Comparison of ENCODE assay signal across 7 mouse cellular contexts in the genomic region with DNA sequence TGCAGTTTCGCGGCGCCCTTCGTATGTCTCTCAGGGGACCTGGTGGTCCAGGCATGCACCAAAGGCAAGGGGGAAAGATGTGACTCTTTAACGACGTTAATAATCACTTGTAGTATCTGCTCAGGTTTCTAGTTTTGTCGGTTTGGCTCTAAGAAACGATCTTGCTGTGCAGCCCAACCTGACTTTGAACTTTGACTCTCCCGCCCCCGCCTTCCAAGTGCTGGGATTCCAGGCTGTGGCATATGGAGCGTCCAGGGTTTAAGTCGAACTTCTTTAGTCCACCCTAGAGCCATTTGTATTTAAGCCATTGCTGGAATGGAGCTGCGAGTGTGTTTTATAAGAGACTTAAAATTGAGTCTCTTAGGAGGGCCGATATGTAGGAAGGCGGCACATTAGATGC. TPM values are rescaled to one million over a fixed set of nuclear protein-coding genes. Genes with fewer than 3 reads are reported as not detected.
A peak's percentile ranks its signal among the peaks of the same experiment; 100 is the strongest.
DNase-seq lines count a peak whose midpoint lies in the region; ATAC-seq and TF ChIP-seq lines count a peak whose summit lies in the region.

No protein-coding gene starts in this region.

- peaks cover 3% of the 10 kb centered on the region for H3K4me1 ChIP-seq in testis, adult 2 months (ENCODE audit: control insufficient read depth, insufficient read depth, low read length)
- H3K4me1 ChIP-seq in forebrain, postnatal 0 days (ENCODE audit: insufficient read depth) = no peaks in the 10 kb centered on the region
- peaks cover 16% of the 10 kb centered on the region for H3K4me1 ChIP-seq in limb, embryonic 13.5 days
- no peaks in the 10 kb centered on the region for H3K4me1 ChIP-seq in olfactory bulb, adult 2 months (ENCODE audit: control insufficient read depth, insufficient read depth, low read length)

- H3K9me3 ChIP-seq in forebrain, postnatal 0 days (ENCODE audit: low read length) = no peaks in the 10 kb centered on the region
- no peaks in the 10 kb centered on the region for H3K9me3 ChIP-seq in limb, embryonic 13.5 days

- H3K36me3 ChIP-seq in testis, adult 2 months (ENCODE audit: control insufficient read depth, insufficient read depth, low read length) = no peaks in the 10 kb centered on the region
- H3K36me3 ChIP-seq in forebrain, postnatal 0 days (ENCODE audit: insufficient read depth) = no peaks in the 10 kb centered on the region
- H3K36me3 ChIP-seq in limb, embryonic 13.5 days = peaks cover 12% of the 10 kb centered on the region

- peak overlapping the region; percentile 56 for H3K4me2 ChIP-seq in forebrain, postnatal 0 days (ENCODE audit: low read depth)
- H3K4me2 ChIP-seq in limb, embryonic 13.5 days (replicated peaks) = peak overlapping the region; percentile 79

- H3K4me3 ChIP-seq in testis, adult 2 months (ENCODE audit: control insufficient read depth, low read depth, low read length) = peak overlapping the region; percentile 97
- peak overlapping the region; percentile 98 for H3K4me3 ChIP-seq in forebrain, postnatal 0 days (ENCODE audit: low read depth, low read length)
- peak overlapping the region; percentile 71 for H3K4me3 ChIP-seq in limb, embryonic 13.5 days
- H3K4me3 ChIP-seq in olfactory bulb, adult 2 months (ENCODE audit: insufficient read depth, low read depth, low read length) = peak overlapping the region; percentile 70

- WGBS in forebrain, postnatal 0 days = 24% methylated on average over 15 of the region's 15 CpGs
- 12% methylated on average over 15 of the region's 15 CpGs for WGBS in limb, embryonic 13.5 days
- WGBS in olfactory bulb, adult 2 months = 10% methylated on average over 15 of the region's 15 CpGs

- TF ChIP-seq POLR2A in testis, adult 2 months (IDR thresholded peaks at IDR 0.05; ENCODE audit: control insufficient read depth, low read depth, low read length) = no peak
- no peak for TF ChIP-seq POLR2A in olfactory bulb, adult 2 months (IDR thresholded peaks at IDR 0.05; ENCODE audit: insufficient read depth, low read depth, low read length)

- no peaks in the 10 kb centered on the region for H3K27me3 ChIP-seq in testis, adult 2 months (ENCODE audit: control insufficient read depth, insufficient read depth, low read length)
- H3K27me3 ChIP-seq in forebrain, postnatal 0 days (ENCODE audit: insufficient read depth, low read length) = no peaks in the 10 kb centered on the region
- no peaks in the 10 kb centered on the region for H3K27me3 ChIP-seq in limb, embryonic 13.5 days

- H3K27ac ChIP-seq in testis, adult 2 months (ENCODE audit: control insufficient read depth, insufficient read depth, low read depth, low read length) = peak overlapping the region; percentile 99
- peak overlapping the region; percentile 96 for H3K27ac ChIP-seq in forebrain, postnatal 0 days (ENCODE audit: low read depth, low read length)
- peak overlapping the region; percentile 97 for H3K27ac ChIP-seq in limb, embryonic 13.5 days
- peak overlapping the region; percentile 27 for H3K27ac ChIP-seq in olfactory bulb, adult 2 months (ENCODE audit: insufficient read depth, low read depth, low read length)

- no peak for ATAC-seq in forebrain, postnatal 0 days
- ATAC-seq in limb, embryonic 13.5 days (ENCODE audit: low FRiP score, low read depth) = no peak

- DNase-seq in testis, postnatal 10 days (ENCODE audit: low spot score) = no peak
- DNase-seq in forebrain, postnatal 0 days = no peak
- no peak for DNase-seq in gastrocnemius, postnatal 25 days
- DNase-seq in spleen, adult 12 weeks (ENCODE audit: low spot score) = no peak

- TF ChIP-seq CTCF in testis, adult 2 months (IDR thresholded peaks at IDR 0.05; ENCODE audit: control insufficient read depth, insufficient read depth, insufficient replicate concordance, low read depth, low read length) = no peak
- TF ChIP-seq CTCF in forebrain, postnatal 0 days (IDR thresholded peaks at IDR 0.05; ENCODE audit: low read depth) = no peak
- TF ChIP-seq CTCF in olfactory bulb, adult 2 months (IDR thresholded peaks at IDR 0.05; ENCODE audit: insufficient read depth, low read depth, low read length) = no peak

- H3K9ac ChIP-seq in forebrain, postnatal 0 days = peak overlapping the region; percentile 83
- peak overlapping the region; percentile 80 for H3K9ac ChIP-seq in limb, embryonic 13.5 days

RNA-seq across cellular contexts. Expression of a gene that starts 0.4 kb away (rescaled TPM):
- 66.1 and 69.6 TPM in 2 replicates for polyA plus RNA-seq in testis, adult 2 months (2012; rRNA removed)
- 23.3 and 32.5 TPM in 2 replicates for total RNA-seq in forebrain, postnatal 0 days (2014; rRNA removed)
- 9.0 and 10.8 TPM in 2 replicates for polyA plus RNA-seq in forebrain, postnatal 0 days (2015; fragmentation: Nextera tagmentation; extraction: Ambion mirVana)
- polyA plus RNA-seq in limb, embryonic 13.5 days (2015; fragmentation: Nextera tagmentation; extraction: Ambion mirVana) = 14.6 and 17.6 TPM in 2 replicates
- polyA plus RNA-seq in olfactory bulb, adult 2 months (2012; ENCODE audit: insufficient read depth, insufficient read length, low replicate concordance, missing spikeins) = not detected in 2 replicates
- total RNA-seq in gastrocnemius, postnatal 25 days (2021) = 1 to 10 TPM; 4.7 to 5.0 TPM

RNA-seq across cellular contexts. Expression of a gene that starts 1.2 kb away (rescaled TPM):
- 76.4 and 81.4 TPM in 2 replicates for polyA plus RNA-seq in testis, adult 2 months (2012; rRNA removed)
- total RNA-seq in forebrain, postnatal 0 days (2014; rRNA removed) = 49.3 and 57.6 TPM in 2 replicates
- 44.4 and 44.5 TPM in 2 replicates for polyA plus RNA-seq in forebrain, postnatal 0 days (2015; fragmentation: Nextera tagmentation; extraction: Ambion mirVana)
- 34.7 and 37.1 TPM in 2 replicates for polyA plus RNA-seq in limb, embryonic 13.5 days (2015; fragmentation: Nextera tagmentation; extraction: Ambion mirVana)
- polyA plus RNA-seq in olfactory bulb, adult 2 months (2012; ENCODE audit: insufficient read depth, insufficient read length, low replicate concordance, missing spikeins) = not detected in 2 replicates
- total RNA-seq in gastrocnemius, postnatal 25 days (2021) = 10 to 100 TPM; 31.4 to 40.5 TPM

RNA-seq across cellular contexts. Expression of a gene that starts 45.8 kb away (rescaled TPM):
- polyA plus RNA-seq in testis, adult 2 months (2012; rRNA removed) = 1.5 and 2.0 TPM in 2 replicates
- 9.2 and 9.9 TPM in 2 replicates for total RNA-seq in forebrain, postnatal 0 days (2014; rRNA removed)
- polyA plus RNA-seq in forebrain, postnatal 0 days (2015; fragmentation: Nextera tagmentation; extraction: Ambion mirVana) = 7.1 and 12.2 TPM in 2 replicates
- 0.23 and 0.42 TPM in 2 replicates for polyA plus RNA-seq in limb, embryonic 13.5 days (2015; fragmentation: Nextera tagmentation; extraction: Ambion mirVana)
- not detected in 2 replicates for polyA plus RNA-seq in olfactory bulb, adult 2 months (2012; ENCODE audit: insufficient read depth, insufficient read length, low replicate concordance, missing spikeins)
- total RNA-seq in gastrocnemius, postnatal 25 days (2021) = under 1 TPM; 0.23 to 0.29 TPM

RNA-seq across cellular contexts. Expression of a gene that starts 51.4 kb away (rescaled TPM):
- 20.3 and 27.1 TPM in 2 replicates for polyA plus RNA-seq in testis, adult 2 months (2012; rRNA removed)
- total RNA-seq in forebrain, postnatal 0 days (2014; rRNA removed) = 1.0 and 7.4 TPM in 2 replicates
- polyA plus RNA-seq in forebrain, postnatal 0 days (2015; fragmentation: Nextera tagmentation; extraction: Ambion mirVana) = 1.5 and 1.8 TPM in 2 replicates
- polyA plus RNA-seq in limb, embryonic 13.5 days (2015; fragmentation: Nextera tagmentation; extraction: Ambion mirVana) = 1.6 and 2.0 TPM in 2 replicates
- not detected in 2 replicates for polyA plus RNA-seq in olfactory bulb, adult 2 months (2012; ENCODE audit: insufficient read depth, insufficient read length, low replicate concordance, missing spikeins)
- total RNA-seq in gastrocnemius, postnatal 25 days (2021) = not detected

RNA-seq across cellular contexts. Expression of a gene that starts 52.1 kb away (rescaled TPM):
- 2.9 and 3.3 TPM in 2 replicates for polyA plus RNA-seq in testis, adult 2 months (2012; rRNA removed)
- 13.9 and 16.4 TPM in 2 replicates for total RNA-seq in forebrain, postnatal 0 days (2014; rRNA removed)
- 2.0 and 3.2 TPM in 2 replicates for polyA plus RNA-seq in forebrain, postnatal 0 days (2015; fragmentation: Nextera tagmentation; extraction: Ambion mirVana)
- 2.2 and 2.5 TPM in 2 replicates for polyA plus RNA-seq in limb, embryonic 13.5 days (2015; fragmentation: Nextera tagmentation; extraction: Ambion mirVana)
- polyA plus RNA-seq in olfactory bulb, adult 2 months (2012; ENCODE audit: insufficient read depth, insufficient read length, low replicate concordance, missing spikeins) = not detected in 2 replicates
- 1 to 10 TPM; 1.6 to 1.8 TPM for total RNA-seq in gastrocnemius, postnatal 25 days (2021)

Comparison
In these comparisons a context has a peak if more than half of its experiments do, and no peak if none do; other contexts are left out.
1. H3K27ac ChIP-seq: peak in every context shown above with its lines; median percentile 99 in testis, adult 2 months; 97 in limb, embryonic 13.5 days; 96 in forebrain, postnatal 0 days; 27 in olfactory bulb, adult 2 months.
2. RNA of a gene that starts 1.2 kb away (polyA plus RNA-seq): 76.4 to 81.4 TPM in testis, adult 2 months, 44.4 to 44.5 TPM in forebrain, postnatal 0 days and 34.7 to 37.1 TPM in limb, embryonic 13.5 days; not detected in olfactory bulb, adult 2 months; every median in the first group is over 10 times any median in the second.
3. Peak in every context shown above with its lines, with median percentiles within 50 percentile points of each other: H3K4me3 ChIP-seq.